Mouse (Mus musculus) heart, adult 2 months (tissue): ENCODE data around the gene Phox2a. TPM values are rescaled to one million over a fixed set of nuclear protein-coding genes. Genes with fewer than 3 reads are reported as not detected.
A peak's percentile ranks its signal among the peaks of the same experiment; 100 is the strongest.

ENCODE experiments used
- DNase-seq, 2 experiments: peaks; one replicate each; pipeline ENCODE4 v3.0.0; 2021
- H3K27ac ChIP-seq: fragments of 200-600 bp; 2 replicates; pipeline ENCODE4 v1.8.1; 2022
- H3K27me3 ChIP-seq: fragments of 200-500 bp; 2 replicates; pipeline ENCODE4 v1.6.1; 2012; ENCODE audit warnings: mild to moderate bottlenecking, low read length, inconsistent platforms, mixed read lengths; ENCODE audit not compliant: control insufficient read depth, insufficient read depth
- H3K36me3 ChIP-seq: fragments of 200-500 bp; 2 replicates; pipeline ENCODE4 v1.6.1; 2012; ENCODE audit warnings: low read length, inconsistent platforms; ENCODE audit not compliant: control insufficient read depth, insufficient read depth
- H3K4me1 ChIP-seq: fragments of 200-500 bp; 2 replicates; pipeline ENCODE4 v1.6.1; 2011; ENCODE audit warnings: low read length; ENCODE audit not compliant: control insufficient read depth, insufficient read depth
- H3K4me3 ChIP-seq: fragments of 200-600 bp; 2 replicates; pipeline ENCODE4 v1.8.1; 2022
- H3K79me2 ChIP-seq: fragments of 200-500 bp; replicated peaks from 2 replicates; pipeline ENCODE4 v1.6.1; 2012; ENCODE audit warnings: mild to moderate bottlenecking, inconsistent platforms, low read length, moderate library complexity, mixed read lengths; ENCODE audit not compliant: control insufficient read depth, insufficient read depth
- H3K9ac ChIP-seq: fragments of 200-500 bp; 2 replicates; pipeline ENCODE4 v1.6.1; 2012; ENCODE audit warnings: low read depth, mild to moderate bottlenecking, control low read depth, inconsistent platforms, low read length, mixed read lengths
- CTCF ChIP-seq: fragments of 200-600 bp; IDR thresholded peaks from 2 replicates; pipeline ENCODE4 v1.8.1; 2022; ENCODE audit warnings: antibody characterized with exemption, mild to moderate bottlenecking, moderate library complexity
- EP300 ChIP-seq: fragments of 200-500 bp; IDR thresholded peaks from 2 replicates; pipeline ENCODE4 v1.6.1; 2011; ENCODE audit warnings: low read depth, low read length, control low read depth; ENCODE audit not compliant: insufficient read depth
- POLR2A ChIP-seq: fragments of 200-500 bp; IDR thresholded peaks from 2 replicates; pipeline ENCODE4 v1.6.1; 2011; ENCODE audit warnings: mild to moderate bottlenecking, low read depth, low read length, control low read depth; ENCODE audit not compliant: insufficient read depth
- WGBS: fragments of 180-500 bp; shearing (Covaris S2); methylation state at CpG from one replicate; pipeline ENCODE4 v1.1.7; 2018; 5-methylcytosine and 5-hydroxymethylcytosine counted together
- intact Hi-C: fragments of 180-260 bp; cut with DNase I; formaldehyde crosslinking; loops from one replicate; pipeline ENCODE4 v1.15.1; 2025
- polyA plus RNA-seq: library from polyadenylated mRNA; depleted of rRNA; stranded (reverse); fragments of >200 nt; gene quantifications from 2 replicates; pipeline ENCODE4 v1.2.3, GENCODE M21; 2012
- total RNA-seq, 2 experiments: library from RNA; stranded (reverse); gene quantifications; 2 replicates each; pipeline ENCODE4 v1.2.3; 2021

The Phox2a gene
- total and polyA plus RNA-seq, 3 experiments = 0.14 to 0.34 (median 0.33) TPM

GRCm38 (mm10) chr7:101832372-101832771 is 14.3 kb downstream of the Phox2a start:
- Histone ChIP-seq H3K27me3 (no peaks in the 10 kb centered on the region), H3K9ac (no peak overlapping the region), H3K4me3 (no peak overlapping the region), H3K4me1 (peaks cover 5% of the 10 kb centered on the region), H3K27ac (no peak overlapping the region), H3K79me2 (peaks cover 4% of the 10 kb centered on the region; the same call in 1 of the 2 replicates), H3K36me3 (peaks cover 4% of the 10 kb centered on the region; the same call in 1 of the 2 replicates)
- DNase-seq = no peak
- 80% methylated on average over 4 of the region's 4 CpGs for WGBS
- intact Hi-C loops = no loop called here
- TF ChIP-seq POLR2A (no peak), EP300 (no peak), CTCF (no peak)

- intact Hi-C loops = no loop called here
- Histone ChIP-seq H3K36me3 (peaks cover 4% of the 10 kb centered on the region; the same call in 1 of the 2 replicates), H3K27ac (no peak overlapping the region), H3K79me2 (peaks cover 4% of the 10 kb centered on the region; the same call in 1 of the 2 replicates), H3K9ac (no peak overlapping the region), H3K4me1 (peaks cover 5% of the 10 kb centered on the region), H3K27me3 (no peaks in the 10 kb centered on the region), H3K4me3 (no peak overlapping the region)
- DNase-seq = no peak
- WGBS = 74% methylated on average over 5 of the region's 5 CpGs
- TF ChIP-seq POLR2A = no peak
- TF ChIP-seq CTCF = 0 out of 2 replicates have a peak, but pooled peaks have one; percentile 7
- TF ChIP-seq EP300 = no peak
Observed at GRCm38 (mm10) chr7:101833352-101833751, 15.2 kb downstream of the Phox2a start.

- intact Hi-C loops = no loop called here
- DNase-seq = peak in 1 of 2 experiments; percentile 40
- Histone ChIP-seq H3K4me3 (no peak overlapping the region), H3K27me3 (no peaks in the 10 kb centered on the region), H3K9ac (no peak overlapping the region), H3K4me1 (peaks cover 5% of the 10 kb centered on the region), H3K36me3 (peaks cover 4% of the 10 kb centered on the region; the same call in 1 of the 2 replicates), H3K79me2 (peaks cover 4% of the 10 kb centered on the region; the same call in 1 of the 2 replicates), H3K27ac (peak overlapping the region; percentile 43; the same call in 1 of the 2 replicates)
- 64% methylated on average over 3 of the region's 3 CpGs for WGBS
- TF ChIP-seq POLR2A (no peak), CTCF (no peak), EP300 (peak; percentile 45; the same call in 1 of the 2 replicates)
Observed at GRCm38 (mm10) chr7:101833916-101834584, 15.9 kb downstream of the Phox2a start.

- intact Hi-C loops = loop anchor here (5.0 kb wide), 1 partner anchor 168 kb away; no protein-coding TSS in a partner anchor
- Histone ChIP-seq H3K27me3 (no peaks in the 10 kb centered on the region), H3K79me2 (peaks cover 4% of the 10 kb centered on the region; the same call in 1 of the 2 replicates), H3K36me3 (peaks cover 4% of the 10 kb centered on the region; the same call in 1 of the 2 replicates), H3K27ac (peak overlapping the region; percentile 92; the same call in 1 of the 2 replicates), H3K4me1 (peaks cover 5% of the 10 kb centered on the region), H3K9ac (no peak overlapping the region), H3K4me3 (no peak overlapping the region)
- TF ChIP-seq CTCF (no peak), POLR2A (no peak), EP300 (no peak)
- no peak for DNase-seq
- WGBS = 49% methylated on average over 3 of the region's 3 CpGs
Observed at GRCm38 (mm10) chr7:101834903-101835302, 16.8 kb downstream of the Phox2a start.

- peak in 1 of 2 experiments; percentile 34 for DNase-seq
- Histone ChIP-seq H3K27me3 (no peaks in the 10 kb centered on the region), H3K9ac (no peak overlapping the region), H3K36me3 (peaks cover 4% of the 10 kb centered on the region; the same call in 1 of the 2 replicates), H3K79me2 (peaks cover 4% of the 10 kb centered on the region; the same call in 1 of the 2 replicates), H3K4me1 (peaks cover 5% of the 10 kb centered on the region), H3K27ac (peak overlapping the region; percentile 92), H3K4me3 (peak overlapping the region; percentile 66)
- TF ChIP-seq CTCF (peak; percentile 60), EP300 (no peak)
- 29% methylated on average over 5 of the region's 5 CpGs for WGBS
- intact Hi-C loops = loop anchor here (2.0 to 5.0 kb wide), 2 partner anchors 61 to 168 kb away; no protein-coding TSS in a partner anchor
Observed at GRCm38 (mm10) chr7:101835457-101836109, 17.5 kb downstream of the Phox2a start.
